Mouse (Mus musculus): ENCODE results near the gene Slc22a23.

Gene Slc22a23

DNA sequence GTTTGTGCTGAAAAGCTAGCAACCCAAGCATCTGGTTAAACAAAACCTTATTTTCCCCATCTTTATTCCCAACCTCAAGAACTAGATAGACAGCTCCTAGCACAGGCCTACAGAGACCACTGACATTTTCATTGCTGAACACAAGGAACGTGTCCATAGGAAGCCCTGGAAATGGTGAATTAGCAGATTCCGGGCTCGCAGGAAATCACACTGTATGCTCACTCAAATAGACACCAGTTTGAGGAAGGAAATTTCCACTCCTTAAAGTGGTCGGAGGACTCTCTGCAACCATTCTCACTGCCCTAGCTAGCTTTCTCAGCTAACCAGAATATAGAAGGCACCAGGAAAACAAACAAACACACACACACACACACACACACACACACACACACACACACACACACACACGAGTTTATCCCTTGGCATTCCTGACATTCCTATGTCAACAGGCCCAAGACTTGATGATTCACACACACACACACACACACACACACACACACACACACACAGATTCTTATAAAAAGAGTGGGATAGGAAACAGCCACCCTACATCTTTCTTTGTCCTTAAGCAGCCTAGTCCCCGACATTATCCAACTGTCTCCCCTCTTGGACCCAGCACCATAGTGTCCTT lies 41.5 kb downstream of the Slc22a23 start:
- DNase-seq (ENCODE audit: extremely low read depth, low read depth) = no peak

- no peak for DNase-seq (ENCODE audit: extremely low read depth, low read depth)
These were observed 43.4 kb downstream of the Slc22a23 start for GRCm38 (mm10) chr13:34301585-34301984.

DNA sequence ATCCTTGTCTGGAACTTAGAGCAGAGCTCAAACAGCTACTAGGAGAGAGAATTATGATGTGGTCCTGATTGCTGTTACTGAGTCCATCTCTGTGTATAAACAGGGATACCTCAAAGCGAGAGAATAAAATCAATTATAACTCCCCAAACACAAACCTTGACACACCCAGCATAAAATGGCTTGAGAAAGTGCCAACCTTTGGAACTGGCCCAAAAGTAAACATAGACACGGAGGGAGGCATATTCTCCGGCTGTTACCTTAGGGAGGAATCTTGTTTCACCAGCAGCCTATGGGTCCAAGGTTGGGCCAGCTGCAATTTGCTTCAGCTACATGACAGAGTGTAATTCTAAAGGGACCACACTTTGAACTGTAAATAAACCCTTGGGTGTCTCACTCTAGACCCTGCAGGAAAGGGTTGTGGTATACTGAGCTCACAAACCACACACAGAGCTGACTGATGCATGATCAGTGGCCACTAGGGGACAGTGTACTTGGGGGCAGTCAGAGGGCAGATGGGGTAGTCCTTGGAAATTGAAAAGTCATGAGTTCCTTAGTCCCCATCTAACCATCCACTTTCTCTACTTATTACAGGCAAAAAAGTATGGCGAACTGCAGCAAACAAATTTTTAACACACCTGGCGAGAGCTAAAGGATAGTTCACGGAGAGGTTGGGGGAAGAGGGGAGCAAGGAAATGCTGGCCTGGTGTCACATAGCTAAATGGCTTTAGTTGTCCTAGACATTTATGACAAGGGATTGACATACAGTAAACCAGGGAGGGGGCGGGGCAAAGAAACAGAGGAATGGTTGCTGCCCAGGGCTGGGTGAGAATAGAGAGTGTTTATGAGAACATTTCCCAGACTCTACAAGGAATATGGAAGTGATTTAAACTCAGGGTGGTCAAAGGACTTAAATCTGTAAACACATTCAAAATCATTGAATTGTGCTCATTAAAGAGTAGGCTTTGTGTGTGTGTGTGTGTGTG lies 45.3 kb downstream of the Slc22a23 start:
- DNase-seq (ENCODE audit: extremely low read depth, low read depth) = no peak

- DNase-seq (ENCODE audit: extremely low read depth, low read depth) = no peak
These were observed 46.3 kb downstream of the Slc22a23 start for GRCm38 (mm10) chr13:34298674-34299073.

DNA sequence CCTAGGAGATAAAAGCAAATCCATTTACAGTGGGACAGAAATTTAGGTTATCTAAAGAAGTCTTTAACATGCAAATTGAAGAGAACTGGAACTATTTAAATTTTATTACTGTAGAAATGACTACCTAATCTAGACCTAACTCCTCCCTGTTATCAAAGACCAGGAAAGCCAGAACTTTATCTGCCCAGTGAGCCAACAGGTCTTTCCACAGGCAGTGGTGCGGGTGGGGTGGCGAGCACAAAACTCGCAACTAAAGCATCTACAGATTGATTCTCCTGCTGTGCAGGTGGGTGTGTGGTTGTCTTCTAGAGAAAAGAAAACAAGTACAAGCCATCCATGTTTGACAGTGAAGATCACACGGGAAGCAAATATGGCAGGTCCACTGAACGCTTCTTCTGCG lies 46.9 kb downstream of the Slc22a23 start:
- no peak for DNase-seq (ENCODE audit: extremely low read depth, low read depth)

GRCm38 (mm10) chr13:34295787-34296435 lies 49.1 kb downstream of the Slc22a23 start:
- DNase-seq (ENCODE audit: extremely low read depth, low read depth) = no peak

- no peak for DNase-seq (ENCODE audit: extremely low read depth, low read depth)
These were observed 50.8 kb downstream of the Slc22a23 start for GRCm38 (mm10) chr13:34294212-34294611.

DNA sequence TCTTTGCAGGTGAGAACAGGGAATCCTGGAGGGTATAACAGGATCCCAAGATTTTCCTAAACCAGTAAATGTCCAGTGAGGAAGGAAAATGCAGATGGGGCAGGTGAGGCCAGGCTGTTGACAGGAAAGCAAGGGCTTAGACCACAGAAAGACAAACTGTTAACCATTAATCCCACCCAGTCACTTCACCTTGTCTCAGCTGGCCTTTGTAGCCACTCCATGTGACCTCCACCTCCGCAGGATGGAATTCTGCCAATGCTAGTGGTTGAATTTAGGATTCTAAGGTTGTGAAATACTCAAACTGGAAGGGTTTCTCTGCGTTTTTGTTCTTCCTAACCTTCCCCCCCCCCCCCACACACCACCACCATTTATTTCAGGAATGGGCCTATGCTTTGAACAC lies 52.9 kb downstream of the Slc22a23 start:
- no peak for DNase-seq (ENCODE audit: extremely low read depth, low read depth)

GRCm38 (mm10) chr13:34290346-34290745 lies 54.6 kb downstream of the Slc22a23 start:
- no peak for DNase-seq (ENCODE audit: extremely low read depth, low read depth)

- no peak for DNase-seq (ENCODE audit: extremely low read depth, low read depth)
These were observed 55.4 kb downstream of the Slc22a23 start for GRCm38 (mm10) chr13:34289567-34289966.

GRCm38 (mm10) chr13:34288129-34288528 lies 56.9 kb downstream of the Slc22a23 start:
- no peak for DNase-seq (ENCODE audit: extremely low read depth, low read depth)

- no peak for DNase-seq (ENCODE audit: extremely low read depth, low read depth)
These were observed 57.3 kb downstream of the Slc22a23 start for GRCm38 (mm10) chr13:34287601-34288083.

GRCm38 (mm10) chr13:34281360-34281759 lies 63.6 kb downstream of the Slc22a23 start:
- DNase-seq (ENCODE audit: extremely low read depth, low read depth) = no peak

GRCm38 (mm10) chr13:34278759-34279270 lies 66.2 kb downstream of the Slc22a23 start:
- DNase-seq (ENCODE audit: extremely low read depth, low read depth) = no peak

GRCm38 (mm10) chr13:34278288-34278701 lies 66.7 kb downstream of the Slc22a23 start:
- no peak for DNase-seq (ENCODE audit: extremely low read depth, low read depth)

- no peak for DNase-seq (ENCODE audit: extremely low read depth, low read depth)
These were observed 67.4 kb downstream of the Slc22a23 start for GRCm38 (mm10) chr13:34277611-34278010.

DNA sequence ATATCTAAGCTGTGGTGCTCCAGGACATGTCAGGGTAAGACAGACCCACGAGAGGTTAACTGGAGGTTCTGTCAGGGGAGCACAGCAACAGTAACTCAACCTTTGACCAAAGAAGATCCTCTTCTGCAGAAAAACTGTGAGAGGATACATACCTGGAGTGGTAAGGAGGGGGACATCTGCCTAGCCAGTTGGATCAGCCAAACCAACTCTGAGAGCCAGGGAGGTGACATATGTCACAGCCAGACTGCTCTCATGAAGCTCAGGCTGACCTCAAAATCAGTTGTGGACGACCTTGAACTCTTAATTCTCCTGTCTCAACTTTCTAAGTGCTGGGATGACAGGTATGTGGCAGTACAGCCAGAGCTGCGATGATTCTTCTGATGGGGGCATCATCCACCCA lies 68.0 kb downstream of the Slc22a23 start:
- no peak for DNase-seq (ENCODE audit: extremely low read depth, low read depth)

DNA sequence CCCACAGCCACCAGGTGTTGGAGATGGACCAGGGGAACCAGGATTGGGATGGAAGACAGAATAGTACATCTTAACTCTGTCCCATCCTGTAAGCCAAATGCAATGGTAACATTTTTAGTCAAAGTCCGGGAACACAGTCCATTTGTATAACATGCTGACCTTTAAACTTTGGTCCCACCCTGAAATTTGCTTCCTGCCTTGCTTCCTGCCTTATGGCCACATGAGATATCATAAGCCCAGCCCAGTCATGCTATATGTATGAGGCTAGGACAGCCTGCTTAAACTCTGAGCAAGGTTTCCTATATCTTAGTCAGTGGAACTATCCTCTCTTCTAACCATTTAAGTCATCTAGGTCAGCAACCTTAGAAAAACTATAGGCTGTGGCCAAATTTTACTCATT lies 70.1 kb downstream of the Slc22a23 start:
- DNase-seq (ENCODE audit: extremely low read depth, low read depth) = no peak

DNA sequence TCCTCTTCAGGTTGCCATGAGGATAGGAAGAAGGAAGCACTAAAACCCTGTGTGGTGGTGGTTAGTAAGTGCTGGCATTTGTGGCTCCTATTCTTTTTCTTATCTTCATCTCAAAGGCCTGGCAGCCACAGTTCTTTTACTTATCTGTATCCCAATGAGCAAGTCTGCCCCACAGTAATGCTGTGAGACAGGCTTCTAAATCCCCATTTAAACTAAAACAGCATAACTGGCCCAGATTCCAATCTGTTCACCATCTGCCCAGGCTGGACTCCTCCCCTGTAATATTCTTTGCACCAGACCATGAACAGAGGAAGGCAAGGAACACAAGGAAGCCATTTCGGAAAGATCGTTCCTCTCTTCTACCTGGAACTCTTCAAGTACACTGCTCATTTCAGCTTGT lies 70.6 kb downstream of the Slc22a23 start:
- no peak for DNase-seq (ENCODE audit: extremely low read depth, low read depth)

DNA sequence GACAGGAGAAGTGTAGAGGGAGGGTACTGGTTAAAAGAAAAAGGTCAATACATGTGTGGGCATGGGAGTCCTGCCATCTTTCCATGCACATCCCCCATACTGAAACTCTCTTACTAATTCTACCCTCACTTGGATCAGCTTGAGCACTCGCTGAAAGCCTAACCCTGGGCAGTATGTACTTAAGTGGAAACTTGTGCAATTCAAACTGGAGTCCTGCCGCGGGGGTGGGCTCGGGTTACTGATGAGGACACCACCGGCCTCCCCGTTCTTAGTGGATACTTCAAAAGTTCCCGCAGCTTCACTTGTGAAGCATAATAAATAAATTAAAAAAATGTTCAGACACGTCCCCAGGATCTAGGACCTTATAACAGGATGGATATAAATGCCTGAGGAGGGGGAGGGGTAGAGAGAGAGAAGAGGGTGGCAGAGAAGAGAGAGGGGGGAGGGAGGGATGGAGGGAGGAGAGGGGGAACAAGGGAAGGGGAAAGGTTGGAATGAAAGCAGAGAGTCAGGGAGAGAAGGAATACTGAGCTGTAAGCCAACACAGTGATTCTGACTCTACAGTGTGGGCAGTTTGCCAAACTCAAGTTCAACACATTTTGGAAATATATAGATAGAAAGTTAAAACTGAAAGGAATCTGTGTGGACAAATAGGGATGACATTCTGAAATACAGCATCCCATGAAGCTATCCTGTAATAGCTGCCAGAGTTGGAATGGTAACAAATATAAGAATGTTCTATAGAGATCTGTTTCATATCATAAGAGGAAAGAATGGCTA lies 72.5 kb downstream of the Slc22a23 start:
- no peak for DNase-seq (ENCODE audit: extremely low read depth, low read depth)

DNA sequence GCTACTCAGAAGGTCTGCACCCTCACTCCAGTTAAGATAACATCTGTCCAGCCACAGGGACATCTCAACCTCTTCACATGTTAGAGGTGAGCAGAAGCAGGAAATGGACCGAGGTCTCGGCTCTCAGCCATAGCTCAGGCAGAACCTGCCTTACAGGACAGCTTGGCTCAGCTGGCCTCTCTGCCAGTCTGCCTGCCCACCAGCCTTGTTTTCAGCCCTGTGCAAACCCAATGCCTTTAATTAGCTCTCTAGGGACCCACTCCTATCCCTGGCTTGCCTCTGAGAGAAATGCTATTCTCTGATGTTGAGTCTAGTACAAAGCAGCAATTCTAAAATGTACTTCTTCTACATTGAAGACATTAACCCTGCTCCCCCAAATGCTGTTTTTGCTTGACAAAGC lies 73.3 kb downstream of the Slc22a23 start:
- no peak for DNase-seq (ENCODE audit: extremely low read depth, low read depth)

Data from MEL-GATA-1-ER (cell line).